Mouse (Mus musculus): Measurements from ENCODE around the gene Acsl3. TPM values are rescaled to one million over a fixed set of nuclear protein-coding genes. Genes with fewer than 3 reads are reported as not detected.

The Acsl3 gene
- polyA plus RNA-seq, 1 experiment from 2014 or later = 70.2 TPM

GRCm38 (mm10) chr1:78656472-78656871 is 1.2 kb upstream of the Acsl3 start:
- Histone ChIP-seq H3K4me1 (peaks cover 33% of the 10 kb centered on the region), H3K9me3 (replicated peaks) (no peaks in the 10 kb centered on the region), H3K4me3 (replicated peaks) (no peak overlapping the region), H3K9ac (no peak overlapping the region), H3K4me2 (no peak overlapping the region), H3K27me3 (no peaks in the 10 kb centered on the region), H3K36me3 (no peaks in the 10 kb centered on the region), H3K27ac (peak overlapping the region; percentile 49; the same call in 1 of the 2 replicates)
- ATAC-seq (replicated peaks; ENCODE audit: low FRiP score) = no peak
- WGBS = 16% methylated on average over 2 of the region's 2 CpGs

GRCm38 (mm10) chr1:78657021-78657629 is 500 bp upstream of the Acsl3 start:
- peak overlapping the region; percentile 96 for H3K4me3 ChIP-seq (replicated peaks)
- no peaks in the 10 kb centered on the region for H3K9me3 ChIP-seq (replicated peaks)
- H3K4me1 ChIP-seq = peaks cover 32% of the 10 kb centered on the region
- H3K4me2 ChIP-seq = peak overlapping the region; percentile 74
- H3K27me3 ChIP-seq = no peaks in the 10 kb centered on the region
- peak overlapping the region; percentile 41; the same call in 1 of the 2 replicates for H3K9ac ChIP-seq
- H3K36me3 ChIP-seq = no peaks in the 10 kb centered on the region
- WGBS = 30% methylated on average over 22 of the region's 22 CpGs
- no peak for ATAC-seq (replicated peaks; ENCODE audit: low FRiP score)
- peak overlapping the region; percentile 97; the same call in 1 of the 2 replicates for H3K27ac ChIP-seq

- Histone ChIP-seq H3K4me2 (peak overlapping the region; percentile 74), H3K4me3 (replicated peaks) (peak overlapping the region; percentile 96), H3K4me1 (peaks cover 32% of the 10 kb centered on the region), H3K9me3 (replicated peaks) (no peaks in the 10 kb centered on the region), H3K27ac (peak overlapping the region; percentile 97), H3K36me3 (no peaks in the 10 kb centered on the region), H3K9ac (peak overlapping the region; percentile 95), H3K27me3 (no peaks in the 10 kb centered on the region)
- under 1% methylated on average over 20 of the region's 20 CpGs for WGBS
- 0 out of 2 replicates have a peak, but pooled peaks have one; percentile 0 for ATAC-seq (replicated peaks; ENCODE audit: low FRiP score)
Observed at GRCm38 (mm10) chr1:78658441-78659269, 1.0 kb downstream of the Acsl3 start.

DNA sequence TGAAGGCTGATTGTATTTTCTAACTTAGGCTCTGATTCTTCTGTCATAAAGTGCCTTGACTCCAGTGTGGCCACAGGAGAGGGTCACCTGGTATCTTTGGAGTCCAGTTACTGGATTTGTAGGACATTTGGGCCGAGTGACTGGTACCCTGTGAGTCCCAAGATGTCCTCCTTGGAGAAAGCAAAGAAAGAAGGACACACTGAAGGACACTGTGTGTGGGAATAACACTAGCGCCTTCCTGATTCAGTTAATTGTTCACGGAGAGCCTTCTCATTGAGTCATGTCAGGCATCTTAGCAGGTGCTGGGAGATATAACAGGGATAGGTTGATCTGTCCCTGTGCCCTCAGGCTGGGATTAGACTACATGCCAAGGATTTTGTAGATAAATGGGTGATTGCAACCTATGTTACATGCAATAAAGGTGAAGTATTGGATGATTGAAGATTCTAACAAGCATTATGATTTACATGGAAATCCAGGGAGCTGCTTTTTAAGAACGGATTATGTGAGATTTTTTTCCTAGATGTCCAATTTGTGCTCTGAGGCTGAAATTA is 1.7 kb downstream of the Acsl3 start:
- peak overlapping the region; percentile 95 for H3K9ac ChIP-seq
- peak overlapping the region; percentile 96 for H3K4me3 ChIP-seq (replicated peaks)
- WGBS = 27% methylated on average over 4 of the region's 4 CpGs
- H3K27me3 ChIP-seq = no peaks in the 10 kb centered on the region
- H3K9me3 ChIP-seq (replicated peaks) = no peaks in the 10 kb centered on the region
- peak overlapping the region; percentile 74 for H3K4me2 ChIP-seq
- H3K27ac ChIP-seq = peak overlapping the region; percentile 97; the same call in 1 of the 2 replicates
- no peak for ATAC-seq (replicated peaks; ENCODE audit: low FRiP score)
- peaks cover 32% of the 10 kb centered on the region for H3K4me1 ChIP-seq
- H3K36me3 ChIP-seq = peaks cover 6% of the 10 kb centered on the region

- H3K4me2 ChIP-seq = no peak overlapping the region
- H3K27me3 ChIP-seq = no peaks in the 10 kb centered on the region
- WGBS = 82% methylated on average over 4 of the region's 4 CpGs
- H3K27ac ChIP-seq = no peak overlapping the region
- H3K9me3 ChIP-seq (replicated peaks) = no peaks in the 10 kb centered on the region
- peaks cover 21% of the 10 kb centered on the region for H3K4me1 ChIP-seq
- peaks cover 53% of the 10 kb centered on the region for H3K36me3 ChIP-seq
- H3K4me3 ChIP-seq (replicated peaks) = no peak overlapping the region
- no peak overlapping the region for H3K9ac ChIP-seq
- ATAC-seq (replicated peaks; ENCODE audit: low FRiP score) = no peak
Observed at GRCm38 (mm10) chr1:78664326-78664725, 6.7 kb downstream of the Acsl3 start.

DNA sequence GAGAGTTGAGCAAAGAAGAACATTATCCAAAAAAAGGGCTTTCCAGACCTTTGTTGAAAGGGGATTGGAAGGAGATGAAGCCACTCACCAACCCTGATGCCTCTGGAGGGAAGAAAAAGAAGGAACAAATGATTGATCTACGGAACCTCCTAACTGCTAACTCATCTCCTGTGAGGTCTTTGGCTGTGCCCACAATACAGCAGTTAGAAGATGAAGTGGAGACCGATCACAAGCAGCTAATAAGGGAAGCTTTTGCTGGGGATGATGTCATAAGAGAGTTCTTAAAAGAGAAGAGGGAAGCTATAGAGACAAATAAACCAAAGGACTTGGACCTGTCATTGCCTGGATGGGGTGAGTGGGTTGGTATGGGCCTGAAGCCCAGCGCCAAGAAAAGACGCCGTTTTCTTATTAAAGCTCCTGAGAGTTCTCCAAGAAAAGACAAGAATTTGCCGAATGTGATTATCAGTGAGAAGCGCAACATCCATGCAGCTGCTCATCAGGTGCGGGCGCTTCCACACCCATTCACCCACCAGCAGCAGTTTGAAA is 8.4 kb downstream of the Acsl3 start:
- Histone ChIP-seq H3K4me1 (peaks cover 6% of the 10 kb centered on the region), H3K4me3 (replicated peaks) (no peak overlapping the region), H3K9ac (no peak overlapping the region), H3K9me3 (replicated peaks) (no peaks in the 10 kb centered on the region), H3K27ac (no peak overlapping the region), H3K27me3 (no peaks in the 10 kb centered on the region), H3K36me3 (peaks cover 60% of the 10 kb centered on the region), H3K4me2 (no peak overlapping the region)
- ATAC-seq (replicated peaks; ENCODE audit: low FRiP score) = no peak
- 95% methylated on average over 9 of the region's 9 CpGs for WGBS

GRCm38 (mm10) chr1:78666585-78666984 is 9.0 kb downstream of the Acsl3 start:
- Histone ChIP-seq H3K27ac (no peak overlapping the region), H3K27me3 (no peaks in the 10 kb centered on the region), H3K4me3 (replicated peaks) (no peak overlapping the region), H3K4me2 (no peak overlapping the region), H3K9me3 (replicated peaks) (no peaks in the 10 kb centered on the region), H3K4me1 (peaks cover under 1% of the 10 kb centered on the region; the same call in 1 of the 2 replicates), H3K36me3 (peaks cover 60% of the 10 kb centered on the region), H3K9ac (no peak overlapping the region)
- WGBS = 91% methylated on average over 1 of the region's 1 CpGs
- ATAC-seq (replicated peaks; ENCODE audit: low FRiP score) = no peak

DNA sequence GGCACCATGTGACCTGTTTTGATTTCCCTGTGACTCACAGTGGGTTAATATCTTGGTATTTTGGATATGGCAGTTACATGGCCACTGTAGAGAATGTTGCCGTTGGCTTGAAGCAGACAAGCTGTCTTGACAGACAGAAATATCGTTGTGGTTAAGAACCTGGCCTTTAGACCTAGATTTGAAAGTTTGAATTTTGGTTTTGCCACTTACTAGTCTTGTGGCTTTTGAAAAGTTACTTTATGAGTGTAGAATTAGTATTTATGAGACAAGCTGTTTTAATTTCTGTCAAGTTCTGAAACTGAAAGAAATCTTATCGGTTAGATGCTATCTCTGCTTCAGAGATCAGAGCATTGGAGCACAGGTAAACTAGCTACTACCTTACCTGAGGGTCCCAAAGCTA is 24.7 kb downstream of the Acsl3 start:
- Histone ChIP-seq H3K4me3 (replicated peaks) (no peak overlapping the region), H3K27ac (no peak overlapping the region), H3K9ac (no peak overlapping the region), H3K4me1 (no peaks in the 10 kb centered on the region), H3K9me3 (replicated peaks) (no peaks in the 10 kb centered on the region), H3K4me2 (no peak overlapping the region), H3K27me3 (no peaks in the 10 kb centered on the region), H3K36me3 (peaks cover 17% of the 10 kb centered on the region; the same call in 1 of the 2 replicates)
- 81% methylated on average over 3 of the region's 3 CpGs for WGBS
- ATAC-seq (replicated peaks; ENCODE audit: low FRiP score) = no peak

GRCm38 (mm10) chr1:78684128-78684527 is 26.5 kb downstream of the Acsl3 start:
- no peak overlapping the region for H3K27ac ChIP-seq
- H3K36me3 ChIP-seq = peaks cover 19% of the 10 kb centered on the region; the same call in 1 of the 2 replicates
- H3K9ac ChIP-seq = no peak overlapping the region
- H3K4me1 ChIP-seq = no peaks in the 10 kb centered on the region
- H3K4me2 ChIP-seq = no peak overlapping the region
- WGBS = 82% methylated on average over 8 of the region's 8 CpGs
- no peaks in the 10 kb centered on the region for H3K9me3 ChIP-seq (replicated peaks)
- H3K4me3 ChIP-seq (replicated peaks) = no peak overlapping the region
- no peak for ATAC-seq (replicated peaks; ENCODE audit: low FRiP score)
- no peaks in the 10 kb centered on the region for H3K27me3 ChIP-seq

DNA sequence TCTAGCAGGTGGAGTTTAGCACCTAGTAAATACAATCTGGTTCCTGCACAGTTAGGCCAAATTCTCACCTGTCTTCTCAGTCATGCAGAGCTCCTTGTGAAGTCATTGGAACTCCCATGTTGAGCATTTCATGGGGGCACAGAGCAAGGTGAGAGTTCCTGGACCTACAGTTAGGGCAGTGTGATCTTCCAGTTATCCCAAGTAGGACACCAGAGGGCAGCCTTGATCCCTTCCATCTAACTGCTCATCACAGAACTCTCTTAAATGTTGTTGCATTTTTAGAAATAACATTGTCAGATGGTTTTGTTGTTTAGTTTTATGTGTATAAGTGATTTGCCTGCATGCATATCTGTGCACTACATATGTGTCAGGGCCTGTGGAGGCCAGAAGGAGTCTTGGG is 29.2 kb downstream of the Acsl3 start:
- Histone ChIP-seq H3K4me3 (replicated peaks) (no peak overlapping the region), H3K27ac (no peak overlapping the region), H3K36me3 (peaks cover 38% of the 10 kb centered on the region), H3K4me1 (no peaks in the 10 kb centered on the region), H3K9me3 (replicated peaks) (no peaks in the 10 kb centered on the region), H3K27me3 (no peaks in the 10 kb centered on the region), H3K4me2 (no peak overlapping the region), H3K9ac (no peak overlapping the region)
- ATAC-seq (replicated peaks; ENCODE audit: low FRiP score) = 0 out of 2 replicates have a peak, but pooled peaks have one; percentile 40

- WGBS = 89% methylated on average over 7 of the region's 7 CpGs
- ATAC-seq (replicated peaks; ENCODE audit: low FRiP score) = no peak
- no peaks in the 10 kb centered on the region for H3K9me3 ChIP-seq (replicated peaks)
- no peaks in the 10 kb centered on the region for H3K27me3 ChIP-seq
- H3K4me2 ChIP-seq = no peak overlapping the region
- no peak overlapping the region for H3K9ac ChIP-seq
- no peak overlapping the region for H3K4me3 ChIP-seq (replicated peaks)
- H3K36me3 ChIP-seq = peaks cover 40% of the 10 kb centered on the region
- H3K27ac ChIP-seq = no peak overlapping the region
- no peaks in the 10 kb centered on the region for H3K4me1 ChIP-seq
Observed at GRCm38 (mm10) chr1:78688149-78688548, 30.5 kb downstream of the Acsl3 start.

Data from kidney, embryonic 15.5 days (tissue).